Mouse (Mus musculus) megakaryocyte, embryonic 14.5 days (primary cell): ENCODE measurements at regions not wholly inside any gene's neighbourhood (a gene's known extent, or its start where the extent isn't known, plus 50 kb on each side); places are given as distances from the start of the nearest gene placed in this dataset.

Source experiments
- FLI1 ChIP-seq: IDR thresholded peaks from 2 replicates; pipeline ENCODE4 v1.6.1; 2012; ENCODE audit warnings: low read length, inconsistent platforms, mixed read lengths
- GATA1 ChIP-seq: IDR thresholded peaks from 3 replicates; pipeline ENCODE4 v1.6.1; 2012; ENCODE audit warnings: mixed read lengths, low read length, inconsistent platforms, borderline replicate concordance

GRCm38 (mm10) chr15:52564078-52564477 is 1320.6 kb upstream of the Gm7489 start:
- TF ChIP-seq GATA1, result no peak
- TF ChIP-seq FLI1, result no peak
